Mouse (Mus musculus) cerebellum, postnatal 14 days (tissue): ENCODE measurements around the gene Agtpbp1.

Experiments used
- DNase-seq, 2 experiments: peaks; one replicate each; pipeline ENCODE4 v3.0.0; 2021; ENCODE audit warnings: mixed read lengths in 2 of 2

The Agtpbp1 gene

GRCm38 (mm10) chr13:59531203-59531602 lies 53.8 kb downstream of the Agtpbp1 start:
- DNase-seq: peak; percentile 62 to 66

GRCm38 (mm10) chr13:59530491-59530890 lies 54.5 kb downstream of the Agtpbp1 start:
- DNase-seq: no peak

GRCm38 (mm10) chr13:59521271-59522064 lies 63.6 kb downstream of the Agtpbp1 start:
- DNase-seq: no peak

- no peak for DNase-seq
Observed at GRCm38 (mm10) chr13:59520834-59521233, 64.2 kb downstream of the Agtpbp1 start.

GRCm38 (mm10) chr13:59519479-59519878 lies 65.5 kb downstream of the Agtpbp1 start:
- DNase-seq: no peak

- DNase-seq: no peak
Observed at GRCm38 (mm10) chr13:59518016-59518415, 67.0 kb downstream of the Agtpbp1 start.

GRCm38 (mm10) chr13:59515074-59515473 lies 70.0 kb downstream of the Agtpbp1 start:
- peak; percentile 72 to 88 for DNase-seq

- DNase-seq: peak in 1 of 2 experiments; percentile 26
Observed at GRCm38 (mm10) chr13:59509644-59510366, 75.2 kb downstream of the Agtpbp1 start.

GRCm38 (mm10) chr13:59508584-59508983 lies 76.4 kb downstream of the Agtpbp1 start:
- DNase-seq: no peak

GRCm38 (mm10) chr13:59506450-59506849 lies 78.6 kb downstream of the Agtpbp1 start:
- DNase-seq: peak in 1 of 2 experiments; percentile 22

GRCm38 (mm10) chr13:59505867-59506266 lies 79.2 kb downstream of the Agtpbp1 start:
- DNase-seq: peak; percentile 23 to 52

GRCm38 (mm10) chr13:59503581-59503980 lies 81.4 kb downstream of the Agtpbp1 start:
- no peak for DNase-seq

GRCm38 (mm10) chr13:59499831-59500230 lies 85.2 kb downstream of the Agtpbp1 start:
- no peak for DNase-seq

GRCm38 (mm10) chr13:59499374-59499773 lies 85.7 kb downstream of the Agtpbp1 start:
- no peak for DNase-seq

- DNase-seq: no peak
Observed at GRCm38 (mm10) chr13:59498191-59498590, 86.8 kb downstream of the Agtpbp1 start.

GRCm38 (mm10) chr13:59495839-59496238 lies 89.2 kb downstream of the Agtpbp1 start:
- DNase-seq: no peak

- no peak for DNase-seq
Observed at GRCm38 (mm10) chr13:59494619-59495262, 90.3 kb downstream of the Agtpbp1 start.

- no peak for DNase-seq
Observed at GRCm38 (mm10) chr13:59490726-59491125, 94.3 kb downstream of the Agtpbp1 start.

GRCm38 (mm10) chr13:59489143-59489542 lies 95.9 kb downstream of the Agtpbp1 start:
- peak in 1 of 2 experiments; percentile 36 for DNase-seq

- no peak for DNase-seq
Observed at GRCm38 (mm10) chr13:59487287-59487686, 97.7 kb downstream of the Agtpbp1 start.

GRCm38 (mm10) chr13:59486243-59486642 lies 98.8 kb downstream of the Agtpbp1 start:
- DNase-seq: no peak

GRCm38 (mm10) chr13:59485456-59485855 lies 99.6 kb downstream of the Agtpbp1 start:
- DNase-seq: no peak

GRCm38 (mm10) chr13:59481484-59481855 lies 103.6 kb downstream of the Agtpbp1 start:
- no peak for DNase-seq
